In the genomic region with DNA sequence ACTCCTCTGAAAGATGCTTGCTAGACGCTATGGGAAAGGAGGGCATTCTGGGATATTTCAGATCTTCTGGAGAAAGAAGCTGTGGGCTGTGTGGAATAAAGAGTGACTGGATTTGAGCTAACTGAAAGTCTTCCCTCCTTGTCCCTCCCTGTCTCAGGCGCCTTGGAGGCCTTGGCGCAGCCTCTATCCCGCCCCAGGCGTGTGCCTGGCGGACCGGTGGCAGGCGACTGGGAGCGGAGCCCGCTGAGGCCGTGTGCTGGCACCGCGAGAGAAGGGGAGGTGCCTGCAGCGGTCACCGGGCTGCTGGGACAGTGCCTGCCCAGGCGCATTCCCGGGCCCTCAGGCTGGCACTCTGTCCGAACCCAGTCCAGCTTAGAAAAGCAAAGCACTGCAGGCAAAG, we compare ENCODE assay signal across 8 mouse cellular contexts. TPM values are rescaled to one million over a fixed set of nuclear protein-coding genes. Genes with fewer than 3 reads are reported as not detected.
DNase-seq lines count a peak whose midpoint lies in the region; ATAC-seq lines count a peak whose summit lies in the region.

No protein-coding gene starts in this region.

- peak overlapping the region; percentile 76; the same call in 1 of the 2 replicates for H3K9ac ChIP-seq in forebrain, embryonic 15.5 days (replicated peaks)
- peak overlapping the region; percentile 41 for H3K9ac ChIP-seq in neural tube, embryonic 15.5 days (replicated peaks)

- H3K4me2 ChIP-seq in forebrain, embryonic 15.5 days (replicated peaks), result peak overlapping the region; percentile 89
- H3K4me2 ChIP-seq in neural tube, embryonic 15.5 days, result peak overlapping the region; percentile 94

- H3K9me3 ChIP-seq in forebrain, embryonic 15.5 days, result no peaks in the 10 kb centered on the region
- H3K9me3 ChIP-seq in hindbrain, embryonic 10.5 days, result peaks cover 3% of the 10 kb centered on the region
- no peaks in the 10 kb centered on the region for H3K9me3 ChIP-seq in neural tube, embryonic 15.5 days (replicated peaks)

- 0% methylated on average over 18 of the region's 18 CpGs for WGBS in forebrain, embryonic 15.5 days
- WGBS in hindbrain, embryonic 10.5 days, result under 1% methylated on average over 18 of the region's 18 CpGs
- 0% methylated on average over 18 of the region's 18 CpGs for WGBS in neural tube, embryonic 15.5 days

- ATAC-seq in forebrain, embryonic 15.5 days (replicated peaks), result peak; percentile 57
- ATAC-seq in neural tube, embryonic 15.5 days (ENCODE audit: low FRiP score), result peak; percentile 53

- peaks cover 40% of the 10 kb centered on the region for H3K4me1 ChIP-seq in forebrain, embryonic 15.5 days
- H3K4me1 ChIP-seq in hindbrain, embryonic 10.5 days (replicated peaks), result peaks cover 55% of the 10 kb centered on the region
- H3K4me1 ChIP-seq in neural tube, embryonic 15.5 days, result peaks cover 34% of the 10 kb centered on the region

- peak overlapping the region; percentile 80 for H3K4me3 ChIP-seq in forebrain, embryonic 15.5 days
- peak overlapping the region; percentile 78 for H3K4me3 ChIP-seq in hindbrain, embryonic 10.5 days
- H3K4me3 ChIP-seq in neural tube, embryonic 15.5 days (replicated peaks), result peak overlapping the region; percentile 74

- peak overlapping the region; percentile 91 for H3K27ac ChIP-seq in forebrain, embryonic 15.5 days (replicated peaks)
- H3K27ac ChIP-seq in hindbrain, embryonic 10.5 days, result peak overlapping the region; percentile 69
- H3K27ac ChIP-seq in neural tube, embryonic 15.5 days (replicated peaks), result no peak overlapping the region

- H3K36me3 ChIP-seq in forebrain, embryonic 15.5 days, result no peaks in the 10 kb centered on the region
- H3K36me3 ChIP-seq in hindbrain, embryonic 10.5 days, result no peaks in the 10 kb centered on the region
- H3K36me3 ChIP-seq in neural tube, embryonic 15.5 days, result no peaks in the 10 kb centered on the region

- peaks cover 6% of the 10 kb centered on the region; the same call in 1 of the 2 replicates for H3K27me3 ChIP-seq in forebrain, embryonic 15.5 days
- peaks cover 96% of the 10 kb centered on the region for H3K27me3 ChIP-seq in hindbrain, embryonic 10.5 days (ENCODE audit: insufficient read depth, poor library complexity, severe bottlenecking)
- H3K27me3 ChIP-seq in neural tube, embryonic 15.5 days (replicated peaks), result peaks cover 20% of the 10 kb centered on the region; the same call in 1 of the 2 replicates

- intact Hi-C loops in left cerebral cortex, postnatal 36 days (cut with DNase I), result loop anchor here (5.0 to 10.0 kb wide), 2 partner anchors 220 to 282 kb away; no protein-coding TSS in a partner anchor

- DNase-seq in cerebellum, adult 11-12 months, result peak; percentile 12
- DNase-seq in cerebellum, adult 11 months, result no peak
- peak; percentile 83 for DNase-seq in adrenal gland, postnatal 10 days
- peak; percentile 49 for DNase-seq in hindbrain, embryonic 10.5 days (ENCODE audit: low spot score)
- DNase-seq in left cerebral cortex, postnatal 36 days (ENCODE audit: low spot score in 2 of 2), result peak; percentile 36 to 52
- no peak for DNase-seq in spleen, postnatal 36 days (ENCODE audit: low spot score in 2 of 2)

RNA-seq across cellular contexts. Expression of gene Ascl1, which starts 1.1 kb away (rescaled TPM):
- total RNA-seq in adrenal gland, postnatal 10 days (2021), result 1 to 10 TPM; 1.8 to 2.0 TPM
- 24.2 and 25.8 TPM in 2 replicates for polyA plus RNA-seq in forebrain, embryonic 15.5 days (2015; fragmentation: Nextera tagmentation; extraction: Ambion mirVana)
- polyA plus RNA-seq in hindbrain, embryonic 10.5 days (2016; fragmentation: Nextera tagmentation; extraction: Ambion mirVana), result 15.7 and 41.5 TPM in 2 replicates
- 1 to 10 TPM; 5.8 to 7.2 TPM for total RNA-seq in left cerebral cortex, postnatal 36 days (2021)
- 5.2 and 7.4 TPM in 2 replicates for polyA plus RNA-seq in neural tube, embryonic 15.5 days (2015; fragmentation: Nextera tagmentation; extraction: Ambion mirVana)

RNA-seq across cellular contexts. Expression of gene Pah, which starts 27.0 kb away (rescaled TPM):
- 10 to 100 TPM; 25.9 to 64.4 TPM for total RNA-seq in adrenal gland, postnatal 10 days (2021)
- polyA plus RNA-seq in forebrain, embryonic 15.5 days (2015; fragmentation: Nextera tagmentation; extraction: Ambion mirVana), result not detected in 2 replicates
- polyA plus RNA-seq in hindbrain, embryonic 10.5 days (2016; fragmentation: Nextera tagmentation; extraction: Ambion mirVana), result not detected in 2 replicates
- total RNA-seq in left cerebral cortex, postnatal 36 days (2021), result under 1 TPM; 0.20 to 0.97 TPM
- 0.36 TPM in 1 of 2 replicates, not detected in the other for polyA plus RNA-seq in neural tube, embryonic 15.5 days (2015; fragmentation: Nextera tagmentation; extraction: Ambion mirVana)

Comparison
In these comparisons a context has a peak if more than half of its experiments do, and no peak if none do; other contexts are left out.
1. DNase-seq: peak in cerebellum, adult 11-12 months (single experiment), adrenal gland, postnatal 10 days (single experiment), hindbrain, embryonic 10.5 days (single experiment) and left cerebral cortex, postnatal 36 days (2 of 2); none in cerebellum, adult 11 months (single experiment) and spleen, postnatal 36 days (0 of 2).
2. Peak in every context shown above with its lines, with median percentiles within 50 percentile points of each other: H3K4me3 ChIP-seq.